Mouse (Mus musculus): ENCODE data around the gene Smco3. TPM values are rescaled to one million over a fixed set of nuclear protein-coding genes. Genes with fewer than 3 reads are reported as not detected.
A peak's percentile ranks its signal among the peaks of the same experiment; 100 is the strongest.

The Smco3 gene
- total RNA-seq, 2 experiments from 2014 or later = 0.20 TPM; not detected in 1

- no peak for DNase-seq
Measured at GRCm38 (mm10) chr6:136845706-136846480, 10.6 kb upstream of the Smco3 start.

- DNase-seq = no peak
Measured at GRCm38 (mm10) chr6:136844903-136845302, 9.7 kb upstream of the Smco3 start.

- DNase-seq = no peak
Measured at GRCm38 (mm10) chr6:136837323-136837722, 2.1 kb upstream of the Smco3 start.

DNA sequence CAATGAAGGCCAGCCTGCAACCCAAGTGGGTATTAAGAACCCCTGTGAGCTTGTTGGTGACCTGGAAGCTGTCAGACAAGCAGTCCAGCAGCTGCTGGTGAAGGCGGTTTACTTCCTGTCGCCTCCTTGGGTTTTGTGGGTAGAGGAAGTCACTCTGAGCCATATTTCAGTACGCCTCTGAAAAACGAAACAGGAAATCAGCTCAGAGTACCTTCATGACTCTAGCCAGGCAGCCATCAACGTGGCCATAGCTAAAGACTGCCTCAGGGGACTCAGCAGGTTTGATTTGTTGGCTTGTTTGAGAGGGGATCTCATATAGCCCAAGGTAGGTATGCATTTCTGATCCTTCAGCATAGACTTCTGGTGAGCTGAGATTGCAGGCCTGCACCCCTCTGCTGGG lies 3.5 kb downstream of the Smco3 start:
- DNase-seq = no peak

- DNase-seq = no peak
Measured at GRCm38 (mm10) chr6:136828681-136829080, 6.6 kb downstream of the Smco3 start.

DNA sequence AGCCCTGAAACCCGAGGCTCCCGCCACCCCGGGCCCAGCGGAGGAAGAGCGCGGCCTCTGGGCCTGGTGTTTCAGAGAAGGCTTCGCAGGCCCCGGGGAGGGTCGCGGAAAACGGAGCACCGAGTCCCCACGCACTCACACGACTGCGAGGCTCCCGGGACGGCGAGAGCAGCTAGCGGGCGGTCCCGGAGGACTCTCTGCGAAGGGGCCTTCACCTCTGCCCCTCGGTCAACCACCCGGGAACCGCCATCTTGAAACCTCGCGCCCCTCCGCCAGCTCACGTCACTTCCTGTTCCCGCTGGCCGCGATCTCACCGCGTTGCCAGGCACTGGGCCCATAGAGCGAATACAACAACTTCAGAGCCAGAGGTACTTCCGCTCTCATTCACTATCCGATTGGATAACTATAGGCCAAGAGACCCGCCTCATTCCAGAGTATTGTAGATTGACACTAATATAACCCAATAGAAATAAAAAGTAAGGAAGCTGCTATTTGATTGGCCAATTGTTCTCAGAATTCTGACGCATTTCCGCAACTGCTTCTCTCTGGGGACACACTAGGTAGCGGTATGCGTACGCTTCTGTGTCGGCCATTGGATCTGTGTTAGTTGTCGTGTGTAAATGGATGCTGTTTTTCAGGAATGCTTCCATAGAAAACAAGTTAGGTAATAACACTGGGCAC lies 7.2 kb downstream of the Smco3 start, which contains the start of gene Wbp11:
TSS of gene Wbp11 (minus strand) at position 353 of the 681 bp plus-strand sequence.
- DNase-seq = peak; percentile 96

GRCm38 (mm10) chr6:136827516-136827880 lies 7.8 kb downstream of the Smco3 start, which contains the start of gene BC049715:
TSS of gene BC049715 (plus strand) at chr6:136827626.
- DNase-seq = no peak

DNA sequence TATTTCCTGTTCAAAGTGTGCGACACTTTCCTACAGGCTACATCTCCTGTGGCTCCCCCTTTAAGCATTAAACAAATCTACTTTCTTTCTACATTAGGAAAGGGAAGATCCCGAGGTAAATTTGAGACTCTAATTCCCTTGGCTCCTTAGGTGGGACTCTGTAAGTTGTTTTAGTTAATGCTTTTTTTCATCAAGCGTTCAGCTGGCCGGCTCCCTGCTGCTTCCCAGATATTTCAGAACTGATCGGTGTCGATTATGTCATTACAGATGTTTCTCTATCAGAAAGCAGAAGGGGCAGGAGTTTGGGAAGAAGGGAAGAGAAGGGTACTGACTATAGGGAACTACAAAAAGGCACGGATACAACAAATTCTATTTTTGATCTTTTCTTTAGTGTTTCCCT lies 8.1 kb downstream of the Smco3 start:
- no peak for DNase-seq

- DNase-seq = no peak
Measured at GRCm38 (mm10) chr6:136824987-136825386, 10.3 kb downstream of the Smco3 start.

- no peak for DNase-seq
Measured at GRCm38 (mm10) chr6:136821086-136821485, 14.2 kb downstream of the Smco3 start.

DNA sequence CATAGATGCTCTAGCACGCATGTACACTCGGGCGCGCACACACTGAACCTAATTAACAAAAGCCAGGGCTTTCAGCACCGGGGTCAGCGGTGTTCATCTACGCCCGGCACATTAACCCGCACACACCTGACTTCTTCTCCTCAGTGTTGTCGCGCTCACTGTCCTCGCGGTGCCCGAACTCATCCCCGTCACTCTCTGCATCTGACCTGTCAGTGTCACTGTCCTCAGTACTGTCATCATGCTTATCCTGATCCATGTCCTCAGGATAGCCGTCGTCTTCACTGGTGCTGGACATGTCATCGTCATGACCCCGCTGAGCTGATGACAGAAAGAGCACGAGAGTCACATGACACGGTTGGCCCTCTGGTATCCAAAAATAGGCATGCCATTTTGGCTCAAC lies 14.9 kb downstream of the Smco3 start:
- DNase-seq = no peak

DNA sequence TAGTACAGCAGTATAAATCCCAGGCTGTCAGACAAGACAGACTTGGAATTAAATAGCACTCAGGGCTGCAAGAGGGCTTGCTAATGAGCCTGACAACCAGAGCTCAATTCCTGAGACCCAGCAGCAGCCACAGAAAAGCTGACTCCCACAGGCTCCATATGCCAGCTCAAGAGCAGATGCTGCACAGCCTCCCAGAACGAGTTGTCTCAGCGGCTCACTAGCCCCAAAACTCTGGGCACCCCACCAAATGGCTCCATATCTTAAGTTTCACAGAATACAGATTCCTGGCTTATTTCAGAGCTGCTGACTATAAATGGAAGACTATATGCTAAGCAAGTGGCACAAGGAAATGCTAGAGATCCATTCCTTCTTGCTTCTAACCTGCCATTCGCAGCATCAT lies 17.7 kb downstream of the Smco3 start:
- DNase-seq = no peak

DNA sequence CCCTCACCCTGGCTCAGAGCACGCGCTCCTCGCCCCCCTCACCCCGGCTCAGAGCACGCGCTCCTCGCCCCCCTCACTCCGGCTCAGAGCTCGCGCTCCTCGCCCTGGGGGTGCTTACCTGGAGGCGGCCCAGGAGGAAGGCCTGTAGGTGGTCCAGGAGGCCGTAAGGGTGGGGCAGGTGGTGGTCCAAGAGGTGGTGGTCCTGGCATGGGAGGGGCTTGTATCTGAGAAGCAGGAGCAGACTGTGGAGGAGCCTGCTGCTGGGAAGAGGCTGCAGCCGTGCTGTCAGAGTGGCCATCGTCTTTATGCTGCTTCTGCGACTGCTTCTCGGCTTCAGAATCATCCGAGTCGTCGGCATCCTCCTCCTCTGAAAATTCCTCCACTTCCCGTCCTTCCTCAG lies 18.4 kb downstream of the Smco3 start:
- DNase-seq = no peak

DNA sequence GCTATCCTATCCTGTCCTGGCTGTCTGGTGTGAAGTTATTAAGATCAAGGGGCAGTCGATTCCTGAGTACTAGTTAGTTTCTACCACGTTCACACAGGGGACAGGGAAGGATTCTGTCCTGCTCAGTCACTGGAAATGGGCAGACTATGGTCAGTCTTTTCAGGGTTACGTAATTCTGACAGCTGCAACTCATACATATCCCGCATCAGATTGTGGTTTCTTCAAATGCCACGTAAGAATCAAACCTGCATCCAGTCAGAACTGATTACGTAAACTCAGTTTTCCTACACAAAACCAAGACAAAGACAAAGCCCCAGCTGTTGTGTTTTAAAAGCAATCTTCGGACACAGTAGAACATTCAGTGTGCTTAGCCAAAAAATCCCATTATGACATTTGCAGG lies 19.9 kb downstream of the Smco3 start:
- DNase-seq = no peak

- DNase-seq = peak; percentile 45 to 55
Measured at GRCm38 (mm10) chr6:136813117-136813516, 22.1 kb downstream of the Smco3 start.

DNA sequence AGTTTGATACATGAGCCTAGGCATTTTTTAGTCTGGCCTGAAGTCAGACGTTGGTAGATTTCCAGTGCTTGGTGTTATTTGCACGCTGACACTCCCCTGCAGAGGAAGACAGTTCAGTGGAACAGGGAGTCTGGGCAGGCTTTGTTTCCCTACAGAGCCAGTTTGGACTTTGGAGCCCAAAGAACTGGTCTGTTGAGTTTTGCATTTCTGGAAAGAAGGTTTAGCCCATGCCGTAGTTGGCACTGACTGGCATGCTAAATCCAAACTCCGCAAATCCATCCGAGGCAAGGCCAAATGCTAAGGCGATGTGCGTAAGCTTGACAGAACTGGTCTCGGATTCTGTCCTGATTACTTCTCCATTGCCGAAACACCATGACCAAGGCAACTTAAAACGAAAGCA lies 24.1 kb downstream of the Smco3 start:
- DNase-seq = no peak

DNA sequence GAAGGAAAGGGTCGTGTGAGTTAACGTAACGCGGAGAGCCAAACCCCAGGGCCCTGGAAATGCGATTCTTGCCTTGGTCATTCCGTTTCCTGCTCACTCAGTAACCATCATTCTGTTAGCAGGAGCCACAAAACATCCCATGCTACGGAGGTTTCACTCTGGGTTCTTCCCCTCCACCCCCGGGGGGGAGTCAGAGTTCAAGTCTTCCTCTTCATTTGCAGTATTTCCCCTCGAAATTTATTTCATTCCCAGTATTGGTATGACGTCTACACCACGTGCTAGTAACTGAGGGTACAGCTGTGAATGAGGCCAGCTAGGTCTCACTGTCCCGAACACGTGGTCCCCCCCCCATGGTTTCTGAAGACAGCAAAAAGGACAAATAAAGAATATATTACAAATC lies 25.6 kb downstream of the Smco3 start:
- no peak for DNase-seq

GRCm38 (mm10) chr6:136809077-136809476 lies 26.2 kb downstream of the Smco3 start:
- peak; percentile 72 to 77 for DNase-seq

GRCm38 (mm10) chr6:136808631-136809046 lies 26.6 kb downstream of the Smco3 start:
- DNase-seq = peak; percentile 55 to 56

GRCm38 (mm10) chr6:136808014-136808417 lies 27.2 kb downstream of the Smco3 start, which contains the start of gene H2afj:
TSS of gene H2afj (plus strand) at chr6:136808244.
- peak; percentile 98 to 99 for DNase-seq

GRCm38 (mm10) chr6:136807395-136808013 lies 27.7 kb downstream of the Smco3 start:
- DNase-seq = no peak

DNA sequence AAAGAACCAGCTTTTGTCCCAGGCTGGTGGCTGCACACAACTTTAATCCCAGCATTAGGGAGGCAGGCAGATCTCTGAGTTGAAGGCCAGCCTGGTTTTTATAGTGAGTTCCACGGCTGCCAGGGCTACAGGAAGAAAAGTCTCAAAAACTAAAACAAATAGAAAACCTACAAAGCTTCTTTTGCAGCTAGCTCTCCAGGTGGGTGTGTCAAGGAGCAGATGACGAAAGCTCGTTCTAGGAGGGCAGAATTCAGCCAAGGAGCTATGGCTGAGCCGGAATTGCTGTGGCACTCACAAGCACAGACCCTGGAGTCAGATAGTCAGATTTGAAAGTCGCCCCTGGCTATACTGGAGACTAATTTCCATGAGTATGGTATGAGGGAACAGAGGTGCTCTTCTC lies 28.4 kb downstream of the Smco3 start:
- DNase-seq = no peak

GRCm38 (mm10) chr6:136805409-136805775 lies 29.9 kb downstream of the Smco3 start:
- no peak for DNase-seq

Data from adrenal gland, postnatal 36 days (tissue).